Mouse (Mus musculus) testis, adult 2 months (tissue): ENCODE data around the gene Samd11. TPM values are rescaled to one million over a fixed set of nuclear protein-coding genes. Genes with fewer than 3 reads are reported as not detected.

ENCODE experiments used
- H3K27ac ChIP-seq: fragments of 200-500 bp; 2 replicates; pipeline ENCODE4 v1.5.1; 2012; ENCODE audit warnings: low read depth, low read length; ENCODE audit not compliant: control insufficient read depth, insufficient read depth
- H3K27me3 ChIP-seq: fragments of 200-500 bp; 2 replicates; pipeline ENCODE4 v1.6.1; 2012; ENCODE audit warnings: mild to moderate bottlenecking, low read length, moderate library complexity; ENCODE audit not compliant: control insufficient read depth, insufficient read depth
- H3K36me3 ChIP-seq: fragments of 200-500 bp; 2 replicates; pipeline ENCODE4 v1.6.1; 2012; ENCODE audit warnings: mild to moderate bottlenecking, low read length; ENCODE audit not compliant: control insufficient read depth, insufficient read depth
- H3K4me1 ChIP-seq: fragments of 200-500 bp; 2 replicates; pipeline ENCODE4 v1.6.1; 2012; ENCODE audit warnings: low read length; ENCODE audit not compliant: control insufficient read depth, insufficient read depth
- H3K4me3 ChIP-seq: fragments of 200-500 bp; 2 replicates; pipeline ENCODE4 v1.5.1; 2012; ENCODE audit warnings: low read depth, mild to moderate bottlenecking, low read length, moderate library complexity, mixed read lengths; ENCODE audit not compliant: control insufficient read depth
- CTCF ChIP-seq: fragments of 200-500 bp; IDR thresholded peaks from 2 replicates; pipeline ENCODE4 v1.5.1; 2012; ENCODE audit warnings: low read depth, mild to moderate bottlenecking, inconsistent platforms, low read length, moderate library complexity; ENCODE audit not compliant: control insufficient read depth, insufficient read depth, insufficient replicate concordance
- POLR2A ChIP-seq: fragments of 200-500 bp; IDR thresholded peaks from 2 replicates; pipeline ENCODE4 v1.6.1; 2012; ENCODE audit warnings: low read depth, mild to moderate bottlenecking, inconsistent platforms, low read length, moderate library complexity; ENCODE audit not compliant: control insufficient read depth
- polyA plus RNA-seq: library from polyadenylated mRNA; depleted of rRNA; stranded (reverse); fragments of >200 nt; gene quantifications from 2 replicates; pipeline ENCODE4 v1.2.3, GENCODE M21; 2012; rRNA removed

Gene Samd11
- polyA plus RNA-seq, 1 experiment = 4.7 TPM

GRCm38 (mm10) chr4:156197829-156198205, 57.6 kb downstream of the Samd11 start:
- H3K36me3 ChIP-seq = no peaks in the 10 kb centered on the region
- peak overlapping the region; percentile 5; the same call in 1 of the 2 replicates for H3K27ac ChIP-seq
- H3K4me1 ChIP-seq = peaks cover 6% of the 10 kb centered on the region
- no peaks in the 10 kb centered on the region for H3K27me3 ChIP-seq
- TF ChIP-seq CTCF (no peak), POLR2A (no peak)
- peak overlapping the region; percentile 60 for H3K4me3 ChIP-seq

- TF ChIP-seq POLR2A (0 out of 2 replicates have a peak, but pooled peaks have one; percentile 17), CTCF (no peak)
- peaks cover 6% of the 10 kb centered on the region for H3K4me1 ChIP-seq
- peak within 1 kb of the TSS; percentile 84 for H3K4me3 ChIP-seq
- peak within 1 kb of the TSS; percentile 5; the same call in 1 of the 2 replicates for H3K27ac ChIP-seq
- no peaks in the 10 kb centered on the region for H3K27me3 ChIP-seq
- no peaks in the 10 kb centered on the region for H3K36me3 ChIP-seq
Observed at GRCm38 (mm10) chr4:156197131-156197828, 58.2 kb downstream of the Samd11 start, which contains the start of gene Agrn. Agrn (minus strand) TSS chr4:156197488.

Other genes with a start within 250 kb of the Samd11 start
- 2.8 and 3.4 TPM in 2 replicates for gene Tnfrsf4, start 241.8 kb downstream of the Samd11 start, polyA plus RNA-seq
- not detected in 2 replicates for gene Tnfrsf18, start 229.5 kb downstream of the Samd11 start, polyA plus RNA-seq
- gene Ttll10, start 196.2 kb downstream of the Samd11 start, polyA plus RNA-seq = 641 and 673 TPM in 2 replicates
- gene 9430015G10Rik, start 145.7 kb downstream of the Samd11 start, polyA plus RNA-seq = 104 and 121 TPM in 2 replicates
- gene Rnf223, start 125.1 kb downstream of the Samd11 start, polyA plus RNA-seq = 0.72 and 0.85 TPM in 2 replicates
- gene Agrn, start 58.2 kb downstream of the Samd11 start, polyA plus RNA-seq = 8.8 and 9.4 TPM in 2 replicates
- gene Isg15, start 54.8 kb downstream of the Samd11 start, polyA plus RNA-seq = 0.35 and 0.95 TPM in 2 replicates
- 0.06 and 0.24 TPM in 2 replicates for gene AW011738, start 52.4 kb downstream of the Samd11 start, polyA plus RNA-seq
- gene Perm1, start 39.8 kb downstream of the Samd11 start, polyA plus RNA-seq = not detected in 2 replicates
- gene Plekhn1, start 20.8 kb downstream of the Samd11 start, polyA plus RNA-seq = 40.2 and 42.7 TPM in 2 replicates
- 13.0 and 13.6 TPM in 2 replicates for gene Noc2l, start 19.6 kb downstream of the Samd11 start, polyA plus RNA-seq
- gene Vmn2r-ps159, start 75.4 kb upstream of the Samd11 start, polyA plus RNA-seq = 0.73 and 0.79 TPM in 2 replicates